Mouse (Mus musculus): ENCODE measurements around the gene Sfmbt1.

Sfmbt1 gene

GRCm38 (mm10) chr14:30826174-30827140 is 111.8 kb downstream of the Sfmbt1 start:
- DNase-seq = peak in 1 of 2 experiments; percentile 17

GRCm38 (mm10) chr14:30827480-30827879 is 112.8 kb downstream of the Sfmbt1 start:
- DNase-seq = no peak

DNA sequence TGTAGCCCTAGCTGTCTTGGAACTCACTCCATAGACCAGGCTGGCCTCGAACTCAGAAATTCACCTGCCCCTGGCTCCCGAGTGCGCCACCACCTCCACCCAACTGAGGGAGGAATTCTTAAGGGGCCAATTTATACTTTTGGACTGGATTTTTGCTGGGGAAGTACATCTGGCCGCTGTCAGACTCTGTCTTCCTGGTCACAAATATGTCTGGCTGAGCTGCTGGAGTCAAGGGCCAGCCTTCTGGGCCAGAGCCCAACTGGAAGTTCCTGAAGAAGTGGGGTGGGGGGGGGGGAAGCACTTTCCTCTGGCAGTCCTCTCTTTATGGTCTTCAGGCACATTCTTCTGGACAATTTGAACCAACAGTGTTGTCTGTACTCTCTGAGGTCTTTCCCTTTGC is 113.4 kb downstream of the Sfmbt1 start:
- no peak for DNase-seq

- DNase-seq = no peak
Measured at GRCm38 (mm10) chr14:30828635-30829460, 114.2 kb downstream of the Sfmbt1 start.

- DNase-seq = no peak
Measured at GRCm38 (mm10) chr14:30837416-30837996, 122.9 kb downstream of the Sfmbt1 start.

DNA sequence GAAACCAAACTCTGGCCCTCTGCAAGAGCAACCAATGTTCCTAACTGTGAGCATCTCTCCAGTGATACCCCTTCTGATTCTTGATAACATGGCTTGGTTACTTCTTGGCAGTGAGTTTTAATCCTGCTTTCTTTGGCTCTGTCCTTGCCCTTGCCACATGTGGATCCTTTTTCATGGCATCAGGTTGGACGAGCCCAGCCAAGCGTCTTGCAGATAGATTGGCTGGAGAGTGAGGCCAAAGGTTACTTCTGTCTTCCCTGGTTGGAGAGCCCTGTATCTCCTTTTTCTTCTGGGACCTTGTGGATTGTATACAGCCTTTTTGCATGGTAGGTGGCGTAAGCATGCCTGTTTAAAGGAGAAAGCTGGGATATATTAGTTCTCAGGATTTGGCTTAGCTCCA is 129.1 kb downstream of the Sfmbt1 start:
- no peak for DNase-seq

DNA sequence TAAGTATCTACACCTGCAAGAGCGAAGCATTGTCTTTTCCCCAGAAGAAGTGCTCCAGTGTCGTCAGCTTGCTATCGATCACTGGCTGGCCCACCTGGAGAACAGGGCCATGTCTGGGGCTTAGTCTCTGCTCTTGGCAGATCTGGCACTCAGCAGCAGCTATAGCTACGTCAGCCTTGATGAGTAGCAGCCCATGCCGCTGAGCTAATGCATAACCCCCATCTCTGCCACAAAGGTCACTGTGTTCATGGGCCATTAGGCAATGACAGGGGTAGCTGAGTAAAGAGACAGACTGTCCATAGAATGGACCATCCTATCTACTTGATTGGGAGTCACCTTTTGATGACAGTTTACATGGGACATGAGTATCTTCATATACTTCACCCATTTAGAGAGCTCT is 135.9 kb downstream of the Sfmbt1 start:
- no peak for DNase-seq

DNA sequence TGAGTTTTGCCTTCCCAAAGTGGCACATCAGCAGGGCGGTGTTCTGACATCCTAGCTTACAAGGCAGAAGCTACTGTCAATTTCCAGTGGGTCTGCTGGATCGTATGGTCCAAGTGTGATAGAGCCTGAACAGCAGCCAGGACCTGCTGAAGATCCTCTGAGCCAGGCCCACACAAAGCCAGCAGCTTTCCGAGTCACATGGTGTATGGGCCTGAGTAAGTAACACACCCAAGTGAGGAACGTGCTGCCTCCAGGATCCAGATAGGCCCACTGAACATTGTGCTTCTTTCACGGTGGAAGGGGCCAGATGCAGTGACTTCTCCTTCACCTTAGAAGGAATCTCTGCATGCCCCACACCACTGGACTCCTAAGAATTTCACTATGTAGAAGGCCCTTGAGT is 137.7 kb downstream of the Sfmbt1 start:
- DNase-seq = no peak

DNA sequence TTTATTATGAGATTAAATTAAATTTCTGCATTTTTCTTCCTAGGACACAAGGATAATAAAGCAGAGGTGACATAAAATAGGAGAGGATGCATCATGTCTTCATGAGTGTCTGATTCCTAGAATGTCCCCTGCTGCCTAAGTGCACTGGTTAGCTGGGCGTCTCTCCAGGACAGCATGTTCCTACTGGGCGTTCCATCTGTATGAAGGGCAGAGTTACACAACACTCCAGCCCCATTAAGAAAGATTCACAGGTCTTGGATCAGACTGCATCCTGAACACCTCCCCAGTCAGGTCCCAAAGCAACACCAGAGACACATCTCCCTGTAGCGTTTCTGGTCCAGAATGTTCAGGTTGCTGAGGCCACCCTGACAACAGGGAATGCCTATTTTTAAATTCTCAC is 140.7 kb downstream of the Sfmbt1 start:
- peak; percentile 22 to 49 for DNase-seq

- DNase-seq = peak in 1 of 2 experiments; percentile 34
Measured at GRCm38 (mm10) chr14:30856885-30857507, 142.3 kb downstream of the Sfmbt1 start.

DNA sequence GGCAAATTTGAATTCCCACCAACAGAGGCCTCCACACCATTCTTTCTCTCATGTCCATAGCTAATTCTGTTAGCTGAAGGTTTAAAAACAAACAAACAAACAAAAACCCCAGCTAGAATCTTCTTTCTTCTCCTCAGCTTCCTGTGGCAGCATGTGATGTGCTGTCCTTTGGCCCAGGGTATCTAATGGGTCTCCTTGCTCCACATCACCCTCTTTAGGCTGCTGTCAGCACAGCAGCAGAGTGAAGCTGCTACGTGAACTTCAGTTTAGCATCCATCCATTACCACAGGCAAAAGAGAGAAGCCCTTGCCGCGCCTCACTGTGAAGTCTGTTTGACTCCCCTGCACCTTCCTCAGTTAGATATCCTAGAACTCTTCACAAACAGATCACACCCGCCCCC is 143.3 kb downstream of the Sfmbt1 start:
- DNase-seq = peak in 1 of 2 experiments; percentile 22

- peak; percentile 21 to 28 for DNase-seq
Measured at GRCm38 (mm10) chr14:30861421-30862125, 146.9 kb downstream of the Sfmbt1 start.

GRCm38 (mm10) chr14:30862368-30862767 is 147.7 kb downstream of the Sfmbt1 start:
- DNase-seq = no peak

GRCm38 (mm10) chr14:30865311-30865710 is 150.7 kb downstream of the Sfmbt1 start:
- peak; percentile 32 to 42 for DNase-seq

- DNase-seq = peak; percentile 83 to 91
Measured at GRCm38 (mm10) chr14:30867042-30867441, 152.4 kb downstream of the Sfmbt1 start.

GRCm38 (mm10) chr14:30868826-30869225 is 154.2 kb downstream of the Sfmbt1 start:
- DNase-seq = no peak

DNA sequence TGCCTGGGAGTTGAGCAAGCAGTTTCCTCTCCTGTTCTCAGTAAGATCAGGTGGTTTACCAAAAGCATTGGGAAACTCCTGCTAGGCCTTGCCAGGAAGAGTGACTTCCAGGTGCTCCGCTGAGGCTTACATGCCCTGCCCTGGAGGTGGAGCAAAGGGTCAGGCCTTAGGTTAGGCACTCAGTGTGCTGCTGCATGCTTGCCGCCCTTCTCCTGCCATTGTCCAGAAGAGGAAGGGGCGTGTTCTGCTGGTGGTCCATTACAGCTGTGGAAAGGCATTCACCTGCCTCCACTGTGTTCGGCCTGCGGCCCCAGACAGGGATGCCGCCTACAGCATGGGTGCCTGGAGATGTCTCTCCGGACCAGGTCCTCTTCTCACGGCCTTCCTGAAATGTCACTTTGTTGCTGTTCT is 154.7 kb downstream of the Sfmbt1 start:
- no peak for DNase-seq

DNA sequence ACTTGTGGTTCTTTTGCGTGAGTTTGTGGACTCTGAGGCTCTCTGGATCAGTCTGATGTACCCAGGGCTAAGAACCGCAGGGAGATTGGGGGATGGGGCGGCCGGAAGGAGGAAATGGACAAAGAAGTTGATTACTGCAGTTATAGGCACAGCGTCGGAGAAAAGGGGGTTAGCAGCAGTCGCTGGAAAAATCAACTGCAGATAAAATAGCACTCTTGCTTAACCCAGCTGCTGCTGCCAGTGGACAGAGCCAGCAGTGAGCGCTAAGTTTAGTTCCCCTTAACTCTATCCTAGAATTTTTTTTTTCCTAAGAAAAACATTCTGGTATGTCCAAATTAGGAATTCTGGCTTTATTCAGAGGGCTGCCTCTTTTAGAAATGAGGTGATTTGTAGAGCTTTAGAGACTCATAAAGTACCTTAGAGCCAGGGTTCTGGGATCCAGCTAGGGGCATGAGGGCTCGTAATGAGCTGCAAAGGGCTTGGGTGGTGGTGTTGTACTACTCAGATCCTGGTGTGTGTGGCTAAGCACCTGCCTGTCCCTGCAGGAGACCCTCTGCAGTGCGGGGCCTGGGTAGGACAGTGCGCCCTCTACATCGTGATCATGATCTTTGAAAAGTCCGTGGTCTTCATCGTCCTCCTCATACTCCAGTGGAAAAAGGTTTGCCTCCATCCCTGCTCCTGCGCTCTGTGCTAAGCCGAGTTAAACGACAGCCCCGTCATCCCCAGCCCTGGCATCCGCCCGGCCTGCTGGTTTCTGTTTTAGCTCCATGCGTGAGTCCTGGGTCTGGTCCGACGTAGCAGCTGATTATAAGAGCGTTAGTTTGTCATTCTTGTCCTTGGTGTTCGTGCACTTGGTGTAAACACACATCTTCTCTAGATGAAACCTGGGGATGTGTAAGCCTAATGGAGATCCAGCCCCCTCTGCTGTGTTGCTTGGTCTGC is 155.8 kb downstream of the Sfmbt1 start:
- no peak for DNase-seq
